Mouse (Mus musculus) liver, embryonic 11.5 days (tissue): Measurements from ENCODE around the gene Vmn1r231. TPM values are rescaled to one million over a fixed set of nuclear protein-coding genes. Genes with fewer than 3 reads are reported as not detected.
A peak's percentile ranks its signal among the peaks of the same experiment; 100 is the strongest.

Experiments
- ATAC-seq: fragments of 200-750 bp; cut with Nextera tagmentation; replicated peaks from 2 replicates; pipeline ENCODE4 v1.8.0; 2017; ENCODE audit warnings: moderate number of reproducible peaks, mild to moderate bottlenecking, moderate TSS enrichment, moderate library complexity; ENCODE audit not compliant: low FRiP score
- DNase-seq: peaks from one replicate; pipeline ENCODE4 v3.0.0-alpha.2; 2017; ENCODE audit warnings: low spot score
- H3K27ac ChIP-seq: fragments of 300-500 bp; sonication (generic); 2 replicates; pipeline ENCODE4 v1.5.1; 2014; ENCODE audit warnings: mild to moderate bottlenecking, low read depth, low read length, control low read depth
- H3K27me3 ChIP-seq: fragments of 300-500 bp; sonication (generic); replicated peaks from 2 replicates; pipeline ENCODE4 v1.6.1; 2014; ENCODE audit warnings: low read length, mixed read lengths; ENCODE audit not compliant: control insufficient read depth, insufficient read depth
- H3K36me3 ChIP-seq: fragments of 300-500 bp; sonication (generic); 2 replicates; pipeline ENCODE4 v1.6.1; 2014; ENCODE audit warnings: mild to moderate bottlenecking, low read length, moderate library complexity, mixed read lengths; ENCODE audit not compliant: control insufficient read depth, insufficient read depth
- H3K4me1 ChIP-seq: fragments of 300-500 bp; sonication (generic); replicated peaks from 2 replicates; pipeline ENCODE4 v1.6.1; 2014; ENCODE audit warnings: low read length, mixed read lengths; ENCODE audit not compliant: control insufficient read depth, insufficient read depth
- H3K4me2 ChIP-seq: fragments of 300-500 bp; sonication (generic); 2 replicates; pipeline ENCODE4 v1.6.1; 2014; ENCODE audit warnings: mild to moderate bottlenecking, control low read depth, moderate library complexity
- H3K4me3 ChIP-seq: fragments of 300-500 bp; sonication (generic); 2 replicates; pipeline ENCODE4 v1.5.1; 2014; ENCODE audit warnings: low read depth, low read length, control low read depth
- H3K9ac ChIP-seq: fragments of 300-500 bp; sonication (generic); 2 replicates; pipeline ENCODE4 v1.6.1; 2014; ENCODE audit warnings: low read depth, low read length, control low read depth
- H3K9me3 ChIP-seq: fragments of 300-500 bp; sonication (generic); 2 replicates; pipeline ENCODE4 v1.6.1; 2016; ENCODE audit warnings: low read length, inconsistent platforms, mixed read lengths; ENCODE audit not compliant: control insufficient read depth
- whole genome bisulfite sequencing: fragments of 180-500 bp; shearing (Covaris S2); extraction: QIAGEN DNeasy Blood & Tissue Kit; methylation state at CpG from one replicate; pipeline ENCODE4 v1.1.7; 2014; 5-methylcytosine and 5-hydroxymethylcytosine counted together
- polyA plus RNA-seq: library from polyadenylated mRNA; unstranded; fragments of >200 nt; fragmentation: Nextera tagmentation; extraction: Ambion mirVana; gene quantifications from 2 replicates; pipeline ENCODE4 v1.2.1, GENCODE M21; 2014

The Vmn1r231 gene
- polyA plus RNA-seq = not detected in 2 replicates

- peaks cover 1% of the 10 kb centered on the region; the same call in 1 of the 2 replicates for H3K9me3 ChIP-seq
- H3K4me1 ChIP-seq = no peaks in the 10 kb centered on the region
- ATAC-seq (no peak), DNase-seq (no peak)
- H3K4me2 ChIP-seq = no peak within 1 kb of the TSS
- no peak within 1 kb of the TSS for H3K9ac ChIP-seq
- H3K27ac ChIP-seq = no peak within 1 kb of the TSS
- H3K4me3 ChIP-seq = no peak within 1 kb of the TSS
- no peaks in the 10 kb centered on the region for H3K36me3 ChIP-seq
- 53% methylated on average over 2 of the region's 2 CpGs for WGBS
- H3K27me3 ChIP-seq = no peaks in the 10 kb centered on the region
Measured at GRCm38 (mm10) chr17:20904991-20905390, at the start of gene Vmn1r231. TSS of gene Vmn1r231 (minus strand) at chr17:20905091.

DNA sequence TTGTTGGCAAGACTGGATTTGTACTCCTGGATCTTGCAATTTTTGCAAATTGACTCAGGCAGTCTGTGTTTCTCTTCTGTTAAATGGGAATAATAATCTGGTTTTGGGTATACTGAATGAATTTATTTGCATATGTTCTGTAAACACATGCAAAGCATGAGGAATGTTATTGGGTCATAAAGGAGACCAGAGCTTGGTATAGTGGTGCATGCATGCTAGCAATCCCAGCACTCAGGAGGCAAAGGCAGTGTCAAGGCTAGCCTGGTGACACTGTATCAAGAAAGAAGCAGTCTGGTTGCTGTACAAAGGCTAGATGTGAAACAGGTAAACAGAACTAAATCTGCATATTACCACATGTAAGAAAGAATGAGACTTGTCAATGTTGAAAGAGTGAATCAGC is 41.7 kb upstream of the Vmn1r231 start:
- no peaks in the 10 kb centered on the region for H3K9me3 ChIP-seq
- H3K4me2 ChIP-seq = peak overlapping the region; percentile 75
- peak overlapping the region; percentile 69 for H3K4me3 ChIP-seq
- ATAC-seq = no peak
- H3K27ac ChIP-seq = no peak overlapping the region
- H3K9ac ChIP-seq = peak overlapping the region; percentile 79
- no peak for DNase-seq
- no peaks in the 10 kb centered on the region for H3K27me3 ChIP-seq
- no peaks in the 10 kb centered on the region for H3K36me3 ChIP-seq
- peaks cover 9% of the 10 kb centered on the region for H3K4me1 ChIP-seq

DNA sequence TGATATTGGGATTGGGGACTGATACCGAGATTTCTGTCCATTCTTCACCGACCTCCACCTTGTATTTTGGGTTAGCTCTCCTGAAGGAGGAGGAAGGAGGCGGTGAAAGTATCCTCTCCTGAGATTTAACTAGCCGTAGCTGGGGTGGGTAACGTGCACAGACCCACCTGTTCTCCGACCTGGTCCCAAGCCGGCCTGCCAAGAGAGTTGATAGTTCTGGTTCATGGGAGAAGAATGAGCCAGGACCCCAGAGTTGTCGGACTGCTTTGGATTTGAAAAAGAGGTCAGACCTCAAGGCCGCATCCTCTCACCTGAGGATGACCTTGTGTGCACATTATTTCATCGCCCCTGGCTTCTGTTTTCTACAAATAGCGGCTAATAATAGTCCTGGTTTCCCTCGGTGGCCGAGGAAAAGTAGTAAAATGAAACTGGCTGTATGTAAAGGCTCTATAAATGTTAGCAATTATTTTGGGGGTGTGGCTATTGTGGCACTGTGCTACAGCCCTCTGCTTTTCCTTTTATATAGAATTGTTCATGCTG is 41.2 kb upstream of the Vmn1r231 start:
- under 1% methylated on average over 13 of the region's 13 CpGs for WGBS
- Histone ChIP-seq H3K27ac (peak overlapping the region; percentile 86; the same call in 1 of the 2 replicates), H3K27me3 (no peaks in the 10 kb centered on the region), H3K4me2 (peak overlapping the region; percentile 75), H3K4me1 (peaks cover 9% of the 10 kb centered on the region), H3K9ac (peak overlapping the region; percentile 79), H3K36me3 (no peaks in the 10 kb centered on the region), H3K4me3 (peak overlapping the region; percentile 69), H3K9me3 (no peaks in the 10 kb centered on the region)
- DNase-seq (no peak), ATAC-seq (no peak)

DNA sequence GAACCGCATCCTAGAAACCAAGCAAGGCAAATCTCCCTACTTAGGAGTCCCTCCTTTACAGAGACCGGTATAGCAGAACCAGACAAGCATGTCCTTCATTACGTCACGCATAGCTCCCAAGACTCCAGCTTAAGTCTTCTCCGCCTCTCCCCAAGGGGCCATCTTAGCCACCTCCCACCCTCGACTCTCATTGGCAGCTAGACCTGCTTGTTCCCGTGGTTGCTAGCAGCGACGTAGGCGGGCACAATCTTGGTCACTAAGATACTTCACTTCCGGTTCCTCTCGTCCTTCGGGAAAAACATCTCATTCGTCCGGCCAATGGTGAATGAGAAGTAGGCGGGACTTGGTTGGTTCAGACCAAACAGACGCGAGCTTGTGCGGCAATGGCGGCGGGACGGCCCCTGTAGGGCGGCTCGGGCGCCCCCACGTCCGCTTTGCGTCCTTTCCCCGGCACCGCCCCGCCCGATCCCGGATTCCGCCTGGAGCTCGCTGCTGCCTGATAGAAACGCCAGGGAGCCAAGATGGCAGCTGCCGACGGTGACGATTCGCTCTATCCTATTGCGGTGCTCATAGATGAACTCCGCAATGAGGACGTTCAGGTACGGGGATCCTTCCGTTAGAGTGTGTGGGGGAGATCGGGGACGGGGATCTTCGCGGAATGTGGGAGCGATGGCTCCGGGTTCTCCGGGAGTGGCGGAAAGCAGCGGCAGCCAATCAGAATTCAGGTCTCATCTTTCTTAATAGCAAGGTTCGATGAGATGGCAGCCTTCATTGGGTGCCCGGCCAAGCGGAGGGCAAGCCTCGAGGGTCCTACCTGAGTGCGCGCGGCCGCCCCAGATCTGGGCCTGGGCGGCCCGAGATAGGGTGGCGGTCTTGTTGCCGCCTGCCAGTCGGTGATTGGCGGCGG is 40.3 kb upstream of the Vmn1r231 start, which contains the start of gene Ppp2r1a:
Gene Ppp2r1a (plus strand): TSS at position 327 of the 907 bp plus-strand sequence.
- ATAC-seq (peak; percentile 97), DNase-seq (peak; percentile 96)
- H3K36me3 ChIP-seq = no peaks in the 10 kb centered on the region
- peak within 1 kb of the TSS; percentile 75 for H3K4me2 ChIP-seq
- peak within 1 kb of the TSS; percentile 69 for H3K4me3 ChIP-seq
- H3K9me3 ChIP-seq = no peaks in the 10 kb centered on the region
- WGBS = 1% methylated on average over 67 of the region's 69 CpGs
- peaks cover 9% of the 10 kb centered on the region for H3K4me1 ChIP-seq
- no peaks in the 10 kb centered on the region for H3K27me3 ChIP-seq
- peak within 1 kb of the TSS; percentile 79 for H3K9ac ChIP-seq
- H3K27ac ChIP-seq = peak within 1 kb of the TSS; percentile 86

DNA sequence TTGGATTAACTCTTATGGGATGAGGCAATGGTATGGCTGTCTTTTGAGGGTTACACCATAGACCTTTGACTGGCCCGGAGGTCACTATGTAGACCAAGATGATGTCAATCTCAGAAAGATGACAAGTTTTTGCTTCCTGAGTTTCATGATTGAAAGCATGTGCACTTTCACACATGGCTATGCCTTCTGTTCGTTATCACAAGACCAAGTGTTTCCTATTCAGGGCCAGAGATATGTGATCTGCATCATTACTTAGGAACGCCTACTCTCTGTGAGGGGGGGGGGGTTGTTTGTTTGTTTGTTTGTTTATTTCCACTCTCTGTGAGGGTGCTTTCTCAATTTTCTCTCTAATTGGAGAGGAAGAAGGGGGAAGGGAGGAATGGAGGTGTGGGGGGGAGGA is 39.3 kb upstream of the Vmn1r231 start:
- DNase-seq (no peak), ATAC-seq (no peak)
- Histone ChIP-seq H3K36me3 (no peaks in the 10 kb centered on the region), H3K27me3 (no peaks in the 10 kb centered on the region), H3K9ac (peak overlapping the region; percentile 71), H3K4me2 (peak overlapping the region; percentile 72), H3K4me1 (peaks cover 9% of the 10 kb centered on the region), H3K4me3 (peak overlapping the region; percentile 69), H3K27ac (peak overlapping the region; percentile 75; the same call in 1 of the 2 replicates), H3K9me3 (no peaks in the 10 kb centered on the region)
- WGBS = 55% methylated on average over 3 of the region's 3 CpGs

GRCm38 (mm10) chr17:20919614-20920013 is 14.7 kb upstream of the Vmn1r231 start, which contains the start of gene Vmn1r232:
TSS of gene Vmn1r232 (minus strand) at chr17:20919714.
- Histone ChIP-seq H3K9me3 (no peaks in the 10 kb centered on the region; the same call in 1 of the 2 replicates), H3K27ac (no peak within 1 kb of the TSS), H3K4me1 (no peaks in the 10 kb centered on the region), H3K9ac (no peak within 1 kb of the TSS), H3K27me3 (no peaks in the 10 kb centered on the region), H3K36me3 (no peaks in the 10 kb centered on the region), H3K4me3 (no peak within 1 kb of the TSS), H3K4me2 (no peak within 1 kb of the TSS)
- whole genome bisulfite sequencing = 43% methylated on average over 1 of the region's 1 CpGs
- ATAC-seq (no peak), DNase-seq (no peak)

DNA sequence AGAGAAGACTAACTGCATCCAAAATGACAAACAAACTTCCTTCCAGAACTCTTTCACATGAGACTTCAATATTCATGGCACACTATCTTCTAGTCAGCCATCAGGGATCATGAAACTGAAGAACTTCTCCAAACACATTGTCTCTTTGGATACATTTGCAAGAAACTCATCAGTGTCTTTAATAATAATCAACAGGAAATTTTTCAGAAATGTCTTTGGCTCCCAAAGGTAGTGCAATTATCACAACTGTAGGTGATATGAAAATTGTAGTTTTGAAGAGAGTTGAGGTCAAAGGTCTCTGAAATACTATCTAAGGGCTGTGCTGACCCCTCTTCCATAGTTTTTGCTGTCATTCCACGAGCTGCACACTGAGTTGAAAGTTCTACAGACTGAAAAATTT is 64.7 kb downstream of the Vmn1r231 start, which contains the start of gene Vmn1r230:
Gene Vmn1r230 (plus strand): TSS at position 301 of the 400 bp plus-strand sequence.
- H3K4me1 ChIP-seq = no peaks in the 10 kb centered on the region
- H3K9ac ChIP-seq = no peak within 1 kb of the TSS
- no peak for ATAC-seq
- no peak within 1 kb of the TSS for H3K4me2 ChIP-seq
- H3K9me3 ChIP-seq = 0 out of 2 replicates have a peak, but pooled peaks cover 2% of the 10 kb centered on the region
- H3K27me3 ChIP-seq = no peaks in the 10 kb centered on the region
- 14% methylated on average over 1 of the region's 1 CpGs for WGBS
- DNase-seq = no peak
- H3K36me3 ChIP-seq = no peaks in the 10 kb centered on the region
- H3K27ac ChIP-seq = no peak within 1 kb of the TSS
- no peak within 1 kb of the TSS for H3K4me3 ChIP-seq
